Mouse (Mus musculus) cerebellum, adult 11 months (tissue): ENCODE results near the gene Ola1.

Experiments used
- DNase-seq: peaks from one replicate; pipeline ENCODE4 v3.0.0; 2022

The Ola1 gene

DNA sequence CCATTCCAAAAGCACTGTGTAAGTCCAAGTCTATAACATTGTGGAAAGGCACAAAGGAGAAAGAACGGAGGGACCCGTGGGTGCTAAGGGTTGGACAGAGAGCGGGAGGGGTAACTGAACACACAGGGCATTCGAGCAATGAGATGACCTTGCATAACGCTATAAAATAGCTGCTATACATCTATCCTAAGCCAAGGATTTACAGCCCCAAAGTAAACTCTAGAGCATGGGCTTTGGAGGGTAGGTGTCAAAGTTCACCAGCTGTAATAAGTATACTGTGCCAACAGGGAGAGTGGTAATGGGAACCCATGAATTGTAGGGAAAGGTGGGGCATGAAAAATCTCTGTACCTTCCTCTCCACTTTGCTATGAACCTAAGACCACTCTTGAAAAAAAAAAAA, at the start of gene Ola1:
Gene Ola1, minus strand, starts transcription at position 12 of the 400 bp plus-strand sequence.
- no peak for DNase-seq

DNA sequence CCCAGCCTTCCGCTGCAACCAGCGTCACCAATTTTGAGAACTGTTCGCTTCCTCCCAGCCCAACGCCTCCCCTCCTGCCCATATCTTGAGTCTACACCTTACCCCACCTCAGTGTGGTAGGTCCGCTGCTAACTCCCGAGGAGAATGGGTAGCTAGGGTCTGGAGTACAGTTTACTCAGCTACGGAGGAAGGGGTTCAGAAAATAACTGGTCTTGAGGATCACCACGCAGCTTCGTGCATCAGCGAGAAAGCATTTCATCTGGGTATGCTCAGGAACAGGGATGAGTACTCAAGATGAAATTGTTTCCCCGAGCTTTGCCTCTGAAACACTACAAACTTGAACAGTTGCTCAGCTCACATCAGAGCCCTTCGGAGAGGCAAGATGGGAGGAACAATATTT, 49.6 kb upstream of the Ola1 start:
- no peak for DNase-seq

DNA sequence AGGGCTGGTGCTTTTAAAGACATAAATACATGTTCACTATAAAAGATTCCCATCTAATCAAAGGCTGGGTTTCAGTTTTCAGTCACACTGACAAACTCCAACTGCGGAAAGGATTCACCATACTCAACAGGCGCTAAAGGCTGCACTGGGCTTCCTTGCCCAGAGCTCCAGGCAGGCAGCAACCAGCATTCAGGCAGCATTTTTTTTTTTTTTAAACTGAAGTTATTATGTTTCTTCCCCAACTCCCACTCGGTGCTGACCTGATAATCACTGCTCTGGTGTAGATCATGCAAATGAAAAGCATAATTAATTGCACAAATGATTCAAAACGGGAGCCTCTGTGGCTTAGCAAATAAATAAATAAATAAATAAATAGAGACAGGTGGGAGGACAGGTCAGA, 49.1 kb upstream of the Ola1 start:
- DNase-seq = no peak

DNA sequence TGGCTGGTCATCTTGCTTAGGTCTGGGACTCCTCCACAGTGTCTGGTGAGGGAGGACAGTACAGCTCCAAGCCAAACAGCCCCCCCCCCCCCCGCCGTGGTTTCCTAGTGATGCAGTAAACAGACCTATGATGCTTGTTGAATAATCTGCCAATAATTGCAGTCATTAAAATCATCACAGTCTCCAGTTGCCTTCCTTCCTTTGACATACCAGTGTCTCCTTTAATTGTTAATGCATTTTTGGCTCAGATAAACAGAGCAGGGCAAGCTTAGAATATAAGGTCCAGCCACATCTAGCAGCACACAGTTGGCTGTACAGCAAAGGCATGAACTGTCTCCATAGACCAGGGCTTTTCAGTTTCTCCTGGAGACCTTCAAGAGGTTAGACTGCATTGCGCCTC, 48.5 kb upstream of the Ola1 start:
- no peak for DNase-seq

DNA sequence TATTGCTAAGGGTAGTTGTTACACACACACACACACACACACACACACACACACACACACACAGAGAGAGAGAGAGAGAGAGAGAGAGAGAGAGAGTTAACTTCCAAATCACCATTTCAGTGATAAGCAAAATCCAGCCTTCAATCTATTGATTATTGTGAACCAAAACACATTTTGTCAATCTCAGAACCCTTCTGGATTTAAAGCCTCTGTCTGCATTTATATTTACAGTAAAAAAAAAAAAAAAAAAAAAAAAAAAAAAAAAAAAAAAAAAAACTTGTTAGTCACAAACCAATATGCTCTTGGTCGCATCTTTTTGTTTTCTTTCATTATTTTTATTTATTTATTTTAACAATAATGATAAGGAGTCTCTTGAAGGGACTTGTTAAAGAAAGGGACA, 47.9 kb upstream of the Ola1 start:
- DNase-seq = no peak

DNA sequence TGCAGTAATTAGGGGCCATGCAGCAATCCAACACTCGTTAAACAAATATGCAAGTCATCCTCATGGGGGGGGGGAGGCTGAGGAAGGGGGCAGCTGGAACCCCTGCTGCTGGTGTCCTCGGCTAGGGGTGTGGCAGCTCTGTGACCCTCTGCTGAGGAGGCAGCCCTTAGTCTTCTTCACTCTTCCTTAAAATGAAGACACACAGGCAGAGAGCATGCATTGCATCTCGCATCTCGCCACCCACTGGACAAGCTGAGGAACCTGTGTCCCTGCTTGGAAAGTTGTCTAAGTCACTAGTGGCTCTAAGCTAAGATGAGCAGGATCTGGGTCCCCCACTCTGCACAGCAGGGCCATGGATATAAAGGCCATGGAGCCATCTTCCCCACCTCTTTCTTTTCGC, 47.3 kb upstream of the Ola1 start:
- no peak for DNase-seq

DNA sequence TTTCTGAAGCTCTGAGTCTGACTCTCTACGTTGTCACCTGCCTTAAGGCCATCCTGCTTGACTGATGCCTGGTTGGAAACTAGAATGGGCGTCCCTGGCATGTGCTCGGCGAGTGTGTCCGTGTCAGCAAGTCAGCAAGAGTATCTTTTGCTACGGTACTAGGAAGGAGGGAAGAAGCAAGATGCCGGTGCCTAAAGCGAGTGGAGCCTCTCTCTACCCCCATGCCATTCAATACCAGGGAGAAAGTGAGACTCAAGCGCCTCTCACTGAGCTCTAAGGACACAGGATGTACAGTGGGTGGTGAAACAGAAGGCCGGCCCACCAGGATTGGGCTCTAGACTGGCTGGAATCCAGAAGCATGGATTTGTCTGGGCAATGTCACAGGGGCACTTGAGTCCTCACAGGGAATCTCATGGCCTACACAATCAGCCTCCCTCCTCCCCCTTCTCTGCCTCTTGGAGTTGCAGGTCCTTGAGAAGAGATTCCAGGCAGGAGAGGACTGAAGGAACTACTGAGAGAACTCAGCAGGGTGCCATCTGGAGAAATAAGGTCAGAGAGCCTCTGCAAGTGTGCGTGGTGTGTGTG, 46.0 kb upstream of the Ola1 start:
- no peak for DNase-seq

DNA sequence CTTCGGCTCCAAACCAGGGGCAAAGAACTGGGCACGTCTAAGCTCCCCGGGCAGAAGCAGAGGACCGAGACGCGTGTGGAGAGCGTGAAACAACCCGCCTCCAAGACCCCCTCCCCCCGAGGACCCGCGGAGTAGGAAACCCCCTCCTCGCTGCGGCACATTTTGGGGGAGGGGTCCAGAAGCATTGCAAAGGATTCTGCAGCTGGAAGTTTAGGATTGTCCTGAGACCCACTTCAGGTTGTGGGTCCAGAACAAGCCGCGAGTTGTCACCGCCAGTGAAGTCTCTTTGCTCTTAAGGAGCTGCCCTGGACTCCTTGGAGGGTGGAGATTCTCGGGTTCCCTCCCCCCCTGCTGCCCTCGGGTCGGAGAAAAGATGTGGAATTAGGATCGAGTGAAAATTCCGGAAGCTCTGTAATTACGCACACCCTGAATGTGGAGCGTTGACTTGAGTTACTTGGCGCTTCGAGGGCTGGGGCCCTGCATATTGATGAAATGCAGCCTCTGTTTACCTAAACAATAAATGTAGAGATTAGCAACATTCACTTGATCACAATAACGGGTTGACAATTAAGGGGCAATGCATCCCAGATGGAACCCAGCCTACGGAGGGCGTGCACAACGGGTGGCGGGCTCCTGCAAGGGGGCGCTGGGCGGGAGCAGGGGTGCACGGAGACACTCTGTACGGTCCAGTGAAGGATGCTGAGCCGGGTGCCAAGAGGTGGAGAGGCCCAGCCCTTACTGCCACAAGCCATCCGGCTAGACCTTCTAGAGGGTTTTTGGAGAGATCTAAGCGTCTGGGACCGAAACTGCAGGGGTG, 45.3 kb upstream of the Ola1 start:
- no peak for DNase-seq

DNA sequence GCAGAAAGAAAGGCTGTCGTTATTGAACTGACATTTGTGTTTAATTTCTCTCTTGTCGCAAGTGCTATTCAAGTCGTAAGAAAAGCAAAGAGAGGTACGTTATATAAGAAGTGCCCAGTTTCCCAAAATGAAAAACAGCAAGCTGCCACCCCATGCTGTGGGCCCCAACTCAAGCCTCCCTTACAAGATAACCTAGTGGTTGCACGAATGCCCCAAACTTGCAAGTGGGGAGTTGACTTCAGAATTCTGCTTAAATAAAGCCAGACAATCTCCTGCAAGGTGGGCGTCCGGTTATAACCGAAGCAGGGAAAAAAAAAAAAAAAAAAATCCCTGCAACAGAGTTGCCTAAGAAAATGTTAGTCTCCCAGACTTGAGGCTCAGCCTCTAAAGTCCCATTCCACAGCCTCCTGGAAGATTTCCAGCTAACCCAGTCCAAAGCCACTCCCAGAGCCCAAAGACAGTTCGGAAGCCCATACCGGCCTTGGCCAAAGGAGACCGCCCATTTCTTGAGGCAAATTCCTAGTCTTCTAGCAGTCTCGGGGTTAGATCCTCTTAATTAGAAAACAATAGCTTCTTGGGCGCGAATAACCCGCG, 44.5 kb upstream of the Ola1 start:
- no peak for DNase-seq

DNA sequence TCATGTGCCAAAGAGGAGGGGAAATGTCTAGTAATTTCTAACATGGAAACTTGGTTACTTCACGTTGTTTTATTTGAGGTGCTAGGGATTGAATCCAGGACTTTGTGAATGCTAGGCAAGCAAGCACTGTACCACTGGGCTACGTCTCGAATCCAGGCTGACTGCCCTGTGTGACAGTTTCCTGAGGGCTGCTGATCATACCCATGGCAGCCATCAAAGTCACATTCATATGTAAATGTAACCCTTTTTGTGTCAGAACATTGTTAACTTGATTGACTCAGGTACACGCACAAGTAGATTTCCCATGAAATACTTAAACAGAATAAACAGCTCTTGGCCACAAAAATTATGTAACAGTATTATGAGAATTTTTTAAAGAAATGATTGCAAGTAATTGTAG, 30.0 kb upstream of the Ola1 start:
- DNase-seq = no peak

DNA sequence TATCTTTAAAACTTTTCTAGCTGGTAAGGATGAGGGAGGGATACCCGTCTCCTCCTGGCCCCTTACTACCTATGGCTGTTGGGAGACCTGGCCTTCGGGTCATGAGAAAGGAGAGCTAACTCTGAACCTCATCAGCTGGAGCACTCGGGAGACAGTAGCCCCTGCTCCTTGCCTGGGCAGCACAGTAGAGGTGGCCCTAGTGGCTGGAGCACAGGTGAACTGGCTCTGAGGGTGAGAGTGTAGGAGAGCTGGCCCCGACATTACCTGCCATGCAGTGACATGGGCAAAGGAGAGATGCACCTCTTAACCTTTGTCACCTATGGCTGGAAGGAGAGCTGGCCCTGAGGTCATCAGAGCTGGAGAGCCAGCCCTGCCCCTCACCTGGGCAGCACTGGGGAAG, 22.6 kb upstream of the Ola1 start:
- DNase-seq = no peak

DNA sequence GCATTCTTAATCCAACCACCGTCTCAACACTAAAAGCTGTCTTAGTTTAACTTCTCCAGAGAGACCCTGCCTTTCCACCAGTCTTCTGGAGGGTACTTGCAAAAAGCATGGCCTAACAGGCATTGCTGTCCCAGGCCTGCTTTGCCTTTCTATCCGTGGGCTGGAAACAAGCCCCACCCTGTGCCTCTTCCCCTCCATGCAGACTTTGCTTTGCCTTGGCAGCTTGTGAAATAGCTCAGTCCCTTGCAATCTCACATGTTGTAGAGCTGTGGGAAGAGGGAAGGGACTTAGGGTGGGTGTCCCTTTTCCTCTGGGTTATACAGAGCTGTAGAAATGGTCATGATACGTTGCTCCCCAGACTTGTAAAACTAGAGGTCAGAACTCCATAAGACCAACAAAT, 12.4 kb upstream of the Ola1 start:
- no peak for DNase-seq

DNA sequence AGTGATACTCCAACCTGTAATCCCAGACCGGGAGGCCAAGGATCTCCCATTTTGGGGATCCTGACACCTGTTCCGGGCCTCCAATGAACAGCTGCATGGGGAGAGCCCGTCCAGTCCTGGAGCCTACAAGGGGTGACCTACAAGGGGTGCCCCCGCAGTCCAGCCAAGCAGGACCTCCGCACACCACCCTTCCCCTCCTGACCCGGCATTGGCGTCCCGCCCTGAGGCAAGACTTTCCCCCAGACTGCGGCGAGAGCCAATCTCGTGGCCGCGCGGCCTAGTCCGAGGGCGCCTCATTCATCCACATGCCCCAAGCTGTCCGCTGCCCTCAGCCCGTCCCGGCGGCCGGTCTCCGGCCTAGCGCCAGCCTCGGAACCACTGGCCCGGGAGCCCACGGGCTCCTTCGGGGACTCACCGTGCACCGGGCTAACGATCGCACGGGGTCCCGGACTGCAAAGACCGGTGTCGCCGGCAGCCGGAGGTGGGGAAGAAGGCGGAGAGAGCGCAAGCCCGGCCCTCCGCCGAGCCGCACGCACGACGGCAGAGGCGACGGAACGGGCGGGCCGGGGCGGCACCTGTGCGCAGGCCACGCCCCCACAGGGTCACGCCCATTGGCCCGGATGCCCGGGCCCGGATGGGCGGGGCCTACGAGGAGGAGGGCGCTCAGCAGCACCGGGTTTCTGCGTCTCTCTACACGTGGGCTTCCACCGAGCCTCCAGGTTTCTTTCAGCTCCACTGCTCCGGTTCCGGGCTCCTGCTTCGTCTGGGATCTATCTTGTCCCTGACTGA, 4.7 kb downstream of the Ola1 start:
- peak; percentile 92 for DNase-seq

DNA sequence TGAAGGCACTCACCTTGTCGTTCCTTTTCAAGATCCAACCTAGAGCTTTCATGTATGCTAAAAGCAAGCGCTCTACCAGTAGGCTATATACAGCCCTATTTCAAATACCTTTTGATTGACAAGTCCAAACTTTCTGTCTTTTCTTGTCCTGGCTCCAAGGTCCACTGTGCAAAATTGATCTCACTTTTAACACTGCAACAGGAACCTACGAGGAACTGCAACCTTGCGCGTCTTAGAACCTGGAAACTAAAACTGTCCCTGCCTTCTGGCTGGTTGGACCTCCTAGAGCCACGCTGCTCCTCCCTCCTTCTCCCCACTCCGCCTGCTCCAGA, 5.2 kb downstream of the Ola1 start:
- no peak for DNase-seq

DNA sequence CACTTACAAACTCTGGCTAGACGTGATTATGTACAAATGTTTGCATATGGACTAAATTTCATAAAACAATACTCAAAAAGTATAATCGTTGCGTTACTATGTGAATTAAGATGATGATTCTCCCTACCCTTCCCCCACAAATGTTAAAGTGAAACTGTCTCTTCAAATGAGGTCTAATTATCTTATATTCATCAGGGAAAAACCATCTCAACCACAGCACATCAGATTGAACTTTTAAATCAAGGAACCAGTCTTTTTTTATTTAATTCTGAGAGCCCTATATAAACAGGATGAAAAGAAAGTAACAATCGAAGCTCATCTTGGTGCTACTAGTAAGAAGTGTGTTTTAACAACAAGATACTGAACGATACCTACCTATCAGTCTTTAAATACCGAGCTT, 14.4 kb downstream of the Ola1 start:
- DNase-seq = no peak

DNA sequence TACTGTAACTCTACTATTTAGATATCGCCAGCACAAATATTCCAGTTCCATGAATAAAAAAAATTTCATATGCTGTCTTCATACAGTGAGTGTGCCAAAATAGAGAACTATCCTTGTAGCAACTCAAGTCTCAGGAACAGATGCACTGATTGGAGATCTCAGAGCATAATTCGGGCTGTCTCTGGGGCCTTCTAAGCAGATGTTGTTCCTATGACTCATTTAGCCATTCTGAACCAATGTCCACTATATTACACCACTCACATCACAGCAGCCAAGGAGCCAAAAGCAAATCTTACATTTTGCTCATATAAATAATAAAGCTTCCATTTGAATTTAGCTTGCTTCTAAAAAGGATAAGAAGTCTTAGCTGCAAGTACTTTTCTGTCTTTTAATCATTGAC, 30.2 kb downstream of the Ola1 start:
- no peak for DNase-seq

DNA sequence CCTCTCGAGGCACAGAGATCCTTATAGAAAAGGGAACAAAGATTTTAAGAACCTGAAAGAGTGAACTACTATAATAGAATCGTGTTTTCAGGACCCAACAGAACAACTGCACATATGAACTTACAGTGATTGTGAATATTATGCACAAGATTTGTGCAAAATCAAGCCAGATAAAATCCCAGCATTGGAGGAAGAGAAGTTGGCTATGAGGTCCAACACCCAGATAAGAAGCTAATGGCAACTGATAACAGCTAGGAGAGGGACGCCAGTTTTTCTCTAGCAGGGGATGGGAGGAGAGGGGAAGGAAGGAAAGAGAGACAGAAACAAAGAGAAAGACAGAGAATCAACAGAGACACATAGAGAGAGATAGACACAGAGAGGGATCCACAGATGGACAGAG, 33.5 kb downstream of the Ola1 start:
- DNase-seq = no peak

DNA sequence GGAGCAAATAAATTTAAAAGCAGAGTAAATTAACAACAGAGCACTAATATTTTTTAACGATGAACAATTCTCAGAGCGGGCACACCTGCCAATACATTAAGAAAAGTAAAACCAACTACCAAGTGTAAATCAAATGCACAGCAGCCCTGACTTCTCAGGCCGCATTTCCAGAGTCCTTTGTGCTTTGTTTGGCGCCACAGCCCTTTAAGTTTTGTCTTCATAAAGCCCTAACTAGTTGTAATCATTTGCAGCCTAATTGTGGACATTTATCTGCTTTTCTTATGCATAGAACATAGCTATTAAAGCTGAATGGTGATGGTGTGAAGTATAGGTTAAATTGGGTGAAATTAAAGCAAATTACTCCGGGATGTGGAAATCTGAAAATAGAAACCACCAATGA, 49.2 kb downstream of the Ola1 start:
- no peak for DNase-seq

DNA sequence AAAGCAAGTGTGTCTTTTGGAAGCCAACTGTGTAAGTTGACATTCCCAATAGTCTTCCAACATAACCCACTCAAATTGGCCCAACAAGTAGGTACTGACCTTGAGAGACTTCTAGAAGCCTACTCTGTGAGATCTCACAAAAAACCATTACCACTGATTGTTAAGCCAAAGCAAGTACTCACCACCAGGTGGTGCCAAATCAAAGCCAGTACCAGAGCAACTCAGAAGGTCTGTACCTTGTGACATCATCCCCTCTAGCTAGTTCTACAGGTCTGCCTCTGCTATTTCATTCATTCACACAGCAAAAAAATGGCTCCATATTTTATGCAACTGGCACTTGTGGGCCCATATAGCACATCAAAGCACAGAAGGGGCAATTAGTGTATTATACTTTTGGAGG, 51.6 kb downstream of the Ola1 start:
- peak; percentile 14 for DNase-seq

DNA sequence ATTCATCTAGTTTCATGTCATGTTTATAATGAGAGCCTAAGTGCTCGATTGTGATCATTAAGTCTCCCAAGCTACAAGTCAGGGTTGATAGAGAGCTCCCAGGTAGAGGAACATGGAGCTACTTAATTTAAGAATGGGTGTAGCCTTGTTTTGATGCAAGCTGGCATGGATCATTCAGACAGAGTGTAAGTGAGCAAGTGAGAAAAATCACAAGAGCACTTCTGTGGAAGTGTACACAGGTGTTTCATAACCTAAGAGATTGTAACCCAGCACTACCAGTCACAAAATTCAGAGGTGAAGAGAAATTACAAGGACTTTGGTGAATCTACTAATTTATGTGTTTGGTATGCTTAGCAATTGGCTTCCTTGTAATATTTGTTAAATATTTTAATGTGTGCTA, 54.1 kb downstream of the Ola1 start:
- DNase-seq = no peak

DNA sequence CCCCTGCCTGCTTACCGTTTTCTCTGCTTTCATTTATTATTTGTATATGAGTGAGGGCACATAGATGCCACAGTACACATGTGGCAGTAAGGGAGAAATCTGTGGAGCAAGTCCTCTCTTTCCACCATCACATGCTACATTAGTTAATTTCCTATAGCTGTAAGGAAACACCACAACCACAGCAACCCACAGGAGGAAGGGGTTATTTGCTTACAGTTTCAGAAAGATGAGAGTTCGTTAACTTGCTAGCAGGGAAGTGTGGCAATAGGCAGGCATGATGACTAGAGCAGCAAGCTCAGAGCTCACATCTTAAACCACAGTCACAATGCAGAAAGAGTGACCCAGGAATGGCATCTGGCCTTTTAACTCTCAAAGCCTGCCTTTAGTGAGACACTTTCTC, 58.0 kb downstream of the Ola1 start:
- no peak for DNase-seq

DNA sequence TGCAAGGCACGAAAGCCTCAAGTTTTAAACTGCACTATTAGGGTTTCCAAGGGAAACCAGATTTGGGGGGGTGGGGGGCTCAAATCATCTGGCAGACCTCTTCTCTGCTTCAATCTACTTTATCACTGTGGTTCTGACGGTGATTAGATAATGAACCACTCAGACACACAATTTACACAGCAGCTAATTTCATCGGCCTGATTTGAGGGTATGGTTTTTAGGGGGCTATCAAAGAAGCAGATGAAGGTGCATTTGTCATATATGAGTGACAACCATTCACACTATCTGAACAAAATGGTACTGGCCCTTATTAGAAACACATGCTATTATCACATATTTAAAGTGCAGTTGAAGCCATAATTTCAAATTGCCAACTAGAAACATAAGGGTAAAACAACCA, 61.5 kb downstream of the Ola1 start:
- no peak for DNase-seq

DNA sequence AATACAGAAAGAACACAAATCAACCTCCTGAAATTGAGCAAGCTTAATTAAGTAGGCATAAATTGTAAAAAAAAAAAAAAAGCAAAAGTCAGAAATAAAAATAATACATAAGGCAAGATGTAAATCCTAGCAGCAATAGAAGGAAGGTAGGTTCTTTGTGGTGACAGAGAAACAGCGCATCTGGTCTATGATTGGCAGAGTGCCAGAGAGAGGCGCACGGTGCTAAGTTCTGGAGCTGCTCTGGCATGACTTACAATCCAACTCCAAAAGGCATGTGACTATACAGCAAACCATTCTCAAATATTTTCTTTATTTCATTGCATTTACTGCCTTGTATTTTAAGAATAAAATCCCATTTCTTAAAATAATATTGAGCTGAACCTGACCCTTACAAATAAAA, 68.2 kb downstream of the Ola1 start:
- no peak for DNase-seq

DNA sequence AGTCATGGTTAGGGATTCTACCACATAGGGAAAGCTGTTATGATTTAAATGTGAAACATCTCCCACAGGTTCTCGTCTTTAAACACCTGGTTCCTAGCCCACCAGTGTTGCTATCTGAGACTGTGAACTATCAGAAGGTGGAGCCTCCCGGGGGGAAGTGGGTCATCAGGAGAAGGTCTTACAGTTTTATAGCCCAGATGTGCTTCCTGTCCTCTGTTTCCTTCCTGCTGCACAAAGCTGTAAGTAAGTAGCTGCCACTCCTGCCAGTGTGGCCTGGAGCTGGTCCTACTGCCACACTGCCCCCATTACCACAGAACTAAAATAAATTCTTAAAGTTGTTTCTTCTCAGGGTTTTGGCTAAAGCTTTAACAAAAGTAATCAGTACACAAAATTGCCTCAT, 72.6 kb downstream of the Ola1 start:
- DNase-seq = no peak
